Mouse (Mus musculus) cerebellum, adult 18-20 months (tissue): ENCODE data around the gene Timm23.
"Not testable (repeated sequence)": the region's sequence is repeated elsewhere in the genome, so short reads cannot be mapped to it uniquely, and the experiment has no call there.

Experiments used
- DNase-seq, 2 experiments: peaks; one replicate each; pipeline ENCODE4 v3.0.0; 2021

The Timm23 gene

GRCm38 (mm10) chr14:32201791-32202451, at the start of gene Timm23, which contains the start of gene Parg:
Timm23 (minus strand) TSS chr14:32201898.
Parg (plus strand) TSS chr14:32201949.
- peak; percentile 90 to 91 for DNase-seq

DNA sequence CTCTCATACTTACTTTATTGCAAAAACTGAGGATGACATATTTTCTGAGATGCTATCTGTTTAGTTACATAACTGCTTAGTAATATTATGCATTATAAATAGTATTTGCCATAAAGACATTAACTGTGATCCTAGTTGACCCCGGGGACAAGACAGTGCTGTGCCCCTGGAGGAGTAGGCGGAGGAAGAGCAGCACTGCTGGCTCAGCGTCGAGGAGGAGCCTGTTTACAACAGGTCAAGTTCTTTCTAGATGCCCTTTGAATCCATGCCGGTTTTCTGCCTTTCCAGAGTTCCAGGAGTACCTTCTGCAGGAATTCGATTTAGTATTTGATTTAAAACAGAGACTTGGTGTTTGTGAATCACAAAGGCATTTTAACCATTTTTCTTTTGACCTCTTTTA, 47.9 kb upstream of the Timm23 start:
- no peak for DNase-seq

DNA sequence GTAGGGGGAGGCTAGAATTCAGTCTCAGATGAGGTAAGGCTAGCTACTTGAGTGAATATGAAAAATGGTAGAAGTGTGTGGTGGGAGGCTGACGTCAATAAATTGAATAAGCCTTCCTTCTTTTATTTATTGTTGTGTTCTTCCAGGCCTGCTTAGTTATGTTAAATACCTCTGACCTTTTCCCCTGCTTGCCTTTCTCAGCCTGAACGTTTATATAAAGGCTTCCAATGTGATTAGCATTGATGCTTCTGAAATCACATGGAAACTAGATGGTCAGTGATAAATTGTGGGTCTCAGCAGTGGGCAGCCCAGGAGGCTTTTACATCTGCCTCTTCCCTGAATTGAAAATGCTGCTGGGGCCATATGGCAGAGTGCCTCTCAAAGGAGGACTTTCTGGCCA, 44.3 kb upstream of the Timm23 start:
- DNase-seq = no peak

DNA sequence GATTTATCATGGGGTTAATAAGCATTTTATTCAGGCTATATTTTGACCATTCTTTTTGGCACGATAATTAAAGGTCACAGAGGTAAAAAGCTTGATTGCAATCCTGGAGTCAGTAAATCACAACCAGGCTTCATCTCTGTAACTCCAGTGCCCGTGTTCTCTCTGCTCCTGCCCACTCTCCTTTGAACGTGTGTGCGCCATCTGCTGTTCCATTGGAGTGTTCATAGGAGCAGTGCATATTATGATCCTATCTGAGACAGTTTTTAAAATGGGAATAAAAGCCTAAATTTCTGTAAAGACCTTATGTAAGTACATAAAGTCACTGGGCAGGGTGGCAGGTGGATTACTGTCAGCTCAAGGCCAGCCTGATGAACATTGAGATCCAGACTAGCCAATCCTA, 40.7 kb upstream of the Timm23 start:
- no peak for DNase-seq

DNA sequence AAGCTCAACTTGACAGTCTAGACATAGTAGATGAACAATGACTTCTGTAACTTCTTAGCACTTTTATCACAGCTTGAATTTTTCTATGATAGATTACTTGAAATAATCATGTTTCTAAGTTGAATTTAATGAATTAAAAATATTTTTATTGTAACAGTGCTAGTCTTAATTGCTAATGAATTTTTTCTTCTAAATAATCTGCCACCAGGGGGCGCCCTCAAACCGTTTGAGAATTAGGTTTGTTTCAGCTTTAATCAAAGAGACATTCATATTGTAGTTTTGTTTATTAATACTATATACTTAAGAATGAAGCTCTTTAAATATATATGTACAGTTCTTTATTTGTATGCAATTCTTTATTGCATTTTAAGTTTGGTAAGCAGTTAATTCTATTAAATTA, 27.3 kb upstream of the Timm23 start:
- peak; percentile 46 to 70 for DNase-seq

- DNase-seq = no peak
These were observed 24.9 kb upstream of the Timm23 start for GRCm38 (mm10) chr14:32226601-32227000.

GRCm38 (mm10) chr14:32201354-32201753, 344 bp downstream of the Timm23 start:
- DNase-seq = no peak

- not testable (repeated sequence) for DNase-seq
These were observed 8.1 kb downstream of the Timm23 start for GRCm38 (mm10) chr14:32193557-32193956.

DNA sequence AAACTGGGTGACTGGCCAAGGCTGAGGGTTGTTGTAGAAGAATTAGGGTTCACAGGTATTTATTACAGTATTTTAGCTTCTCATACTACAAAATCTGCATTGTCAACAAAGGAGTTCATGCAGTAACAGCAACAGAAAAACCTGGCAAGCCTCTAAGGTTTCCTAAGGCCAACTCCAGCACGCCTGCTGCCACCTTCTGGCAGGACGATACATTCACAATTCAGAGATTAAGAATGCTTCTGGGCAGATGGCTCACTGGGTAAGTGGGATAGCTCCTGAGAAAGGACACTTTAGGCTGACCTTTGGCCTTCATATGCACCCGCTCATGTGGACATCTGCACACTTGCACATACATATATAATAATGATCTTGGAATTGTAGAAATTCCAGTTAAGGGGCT, 9.3 kb downstream of the Timm23 start:
- DNase-seq = peak; percentile 63 to 68

DNA sequence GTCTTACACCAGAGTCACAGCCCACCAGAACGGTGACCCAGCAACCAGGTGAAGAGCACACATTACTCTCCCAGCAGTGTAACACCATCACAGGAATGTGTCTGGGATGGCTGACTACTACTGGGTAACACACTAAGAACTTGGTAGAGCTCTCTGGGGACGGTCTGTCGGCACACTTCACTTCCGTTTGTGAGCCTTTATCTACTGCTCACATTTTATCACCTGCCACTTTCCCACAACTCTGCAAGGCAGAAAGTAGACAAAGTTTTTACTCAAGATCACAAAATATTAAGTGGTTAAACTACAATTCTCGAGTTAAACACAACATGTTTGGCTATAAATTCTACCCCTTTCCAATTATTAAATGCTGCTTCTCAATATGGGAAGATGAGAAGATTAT, 9.8 kb downstream of the Timm23 start:
- DNase-seq = no peak

DNA sequence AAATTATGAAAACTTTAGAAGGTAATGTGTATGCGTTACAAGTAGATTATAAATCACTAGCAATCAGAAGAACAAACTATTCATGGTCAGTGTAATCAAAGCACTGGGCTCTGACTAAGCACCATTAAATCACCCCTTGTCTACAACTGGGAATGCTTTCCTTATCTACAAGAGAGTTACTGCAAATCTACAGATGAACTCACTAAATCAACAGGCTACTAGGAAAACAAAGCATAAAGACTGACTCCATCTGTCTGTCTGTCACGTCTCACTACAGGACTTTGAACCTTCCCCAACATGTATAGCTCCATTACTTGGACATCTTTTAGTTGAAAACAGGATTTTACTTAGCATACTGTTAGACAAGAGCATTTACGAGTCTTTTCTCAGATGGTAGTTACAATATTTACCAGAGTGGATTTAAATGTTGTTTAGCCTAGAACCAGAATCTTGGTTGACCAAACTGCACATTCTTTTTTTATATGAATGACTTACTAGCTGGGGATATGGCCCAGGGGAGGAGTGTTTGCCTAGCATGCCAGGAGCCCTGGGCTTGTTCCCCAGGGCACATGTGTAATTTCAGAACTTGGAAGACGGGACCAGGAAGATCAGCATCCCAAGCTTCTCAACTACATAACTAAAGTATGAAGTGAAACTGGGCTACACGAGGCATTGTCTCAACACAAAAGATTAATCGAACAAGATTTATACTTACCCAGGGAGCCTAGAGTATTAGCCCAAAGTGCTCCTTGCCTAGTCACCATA, 10.9 kb downstream of the Timm23 start:
- no peak for DNase-seq

GRCm38 (mm10) chr14:32183846-32184245, 17.9 kb downstream of the Timm23 start:
- DNase-seq = no peak

DNA sequence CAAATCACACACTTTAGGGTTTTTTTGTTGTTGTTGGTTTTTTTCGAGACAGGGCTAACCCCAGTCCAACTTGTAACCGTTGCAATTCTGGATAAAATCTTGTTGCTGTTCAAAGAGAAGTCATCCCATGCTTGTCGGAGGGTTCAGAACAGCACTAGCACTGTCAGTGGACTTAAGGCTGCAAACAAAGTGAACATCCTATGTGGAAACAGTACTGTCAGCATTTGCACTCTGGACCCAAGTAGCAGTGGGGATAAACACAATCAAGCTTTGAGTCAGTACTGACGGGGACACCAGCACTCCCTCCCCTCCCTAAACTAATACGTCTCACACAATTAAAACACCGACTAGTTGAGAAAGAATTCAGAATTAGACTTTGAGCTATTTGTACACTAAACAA, 20.8 kb downstream of the Timm23 start:
- DNase-seq = no peak

DNA sequence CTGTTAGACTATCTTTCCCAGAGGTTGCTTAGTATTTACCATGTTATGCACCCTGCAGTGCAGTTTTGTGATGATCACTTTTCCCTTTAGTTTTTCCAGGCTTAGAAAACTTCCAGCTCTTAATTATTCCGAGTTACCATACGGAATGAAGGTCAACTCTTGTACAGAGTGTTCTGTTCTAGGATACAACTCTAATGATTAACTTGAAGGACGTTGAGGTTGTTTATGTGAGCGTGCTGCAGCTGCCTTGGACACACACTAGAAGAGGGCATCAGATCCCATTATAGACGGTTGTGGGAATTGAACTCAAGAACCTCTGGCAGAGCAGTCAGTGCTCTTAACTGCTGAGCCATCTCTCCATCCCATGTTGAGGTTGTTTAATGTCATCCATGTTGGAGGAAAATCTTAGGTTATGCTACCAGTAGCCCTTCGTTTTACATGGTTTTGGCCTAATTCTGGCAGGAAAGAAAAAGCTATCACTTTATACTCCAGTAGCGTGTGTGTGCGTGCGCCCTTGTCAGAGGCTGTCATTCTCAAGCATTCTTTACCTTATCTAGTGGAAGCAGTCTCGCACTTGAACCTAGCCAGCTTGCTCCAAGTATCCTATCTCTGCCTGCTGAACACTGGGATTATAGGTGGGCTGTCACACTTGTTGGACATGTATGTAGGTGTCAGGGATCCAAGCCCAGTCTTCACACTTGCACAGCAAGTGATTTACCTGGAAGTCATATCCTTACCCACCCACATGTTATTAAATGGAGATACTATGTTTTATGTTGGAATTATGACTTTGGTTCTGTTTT, 22.1 kb downstream of the Timm23 start:
- DNase-seq = no peak

- DNase-seq = not testable (repeated sequence)
These were observed 25.1 kb downstream of the Timm23 start for GRCm38 (mm10) chr14:32176590-32176989.

GRCm38 (mm10) chr14:32175310-32175709, 26.4 kb downstream of the Timm23 start:
- DNase-seq = no peak

GRCm38 (mm10) chr14:32170137-32170536, 31.6 kb downstream of the Timm23 start:
- no peak for DNase-seq

- DNase-seq = no peak
These were observed 33.0 kb downstream of the Timm23 start for GRCm38 (mm10) chr14:32168653-32169231.

DNA sequence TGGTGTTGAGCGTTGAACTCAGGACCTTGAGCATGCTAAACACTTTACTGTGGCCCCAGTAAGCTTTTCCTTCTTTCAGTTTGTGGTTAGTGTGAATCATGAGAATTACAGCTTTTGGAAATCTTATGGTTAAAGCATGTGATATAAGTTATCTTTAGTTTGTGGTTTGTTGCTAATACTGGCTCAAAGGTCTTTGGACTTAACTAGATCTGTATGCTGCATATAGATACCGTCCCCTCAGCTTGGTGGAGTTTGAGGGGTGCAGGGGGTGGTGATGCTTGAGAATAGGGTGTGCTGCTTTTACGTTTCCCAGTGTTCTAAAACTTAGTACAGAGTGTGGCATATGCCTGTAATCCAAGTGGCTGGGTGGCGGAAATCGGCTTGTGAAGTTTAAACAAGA, 34.4 kb downstream of the Timm23 start:
- no peak for DNase-seq

- no peak for DNase-seq
These were observed 34.9 kb downstream of the Timm23 start for GRCm38 (mm10) chr14:32166840-32167239.

GRCm38 (mm10) chr14:32166062-32166441, 35.6 kb downstream of the Timm23 start:
- no peak for DNase-seq

DNA sequence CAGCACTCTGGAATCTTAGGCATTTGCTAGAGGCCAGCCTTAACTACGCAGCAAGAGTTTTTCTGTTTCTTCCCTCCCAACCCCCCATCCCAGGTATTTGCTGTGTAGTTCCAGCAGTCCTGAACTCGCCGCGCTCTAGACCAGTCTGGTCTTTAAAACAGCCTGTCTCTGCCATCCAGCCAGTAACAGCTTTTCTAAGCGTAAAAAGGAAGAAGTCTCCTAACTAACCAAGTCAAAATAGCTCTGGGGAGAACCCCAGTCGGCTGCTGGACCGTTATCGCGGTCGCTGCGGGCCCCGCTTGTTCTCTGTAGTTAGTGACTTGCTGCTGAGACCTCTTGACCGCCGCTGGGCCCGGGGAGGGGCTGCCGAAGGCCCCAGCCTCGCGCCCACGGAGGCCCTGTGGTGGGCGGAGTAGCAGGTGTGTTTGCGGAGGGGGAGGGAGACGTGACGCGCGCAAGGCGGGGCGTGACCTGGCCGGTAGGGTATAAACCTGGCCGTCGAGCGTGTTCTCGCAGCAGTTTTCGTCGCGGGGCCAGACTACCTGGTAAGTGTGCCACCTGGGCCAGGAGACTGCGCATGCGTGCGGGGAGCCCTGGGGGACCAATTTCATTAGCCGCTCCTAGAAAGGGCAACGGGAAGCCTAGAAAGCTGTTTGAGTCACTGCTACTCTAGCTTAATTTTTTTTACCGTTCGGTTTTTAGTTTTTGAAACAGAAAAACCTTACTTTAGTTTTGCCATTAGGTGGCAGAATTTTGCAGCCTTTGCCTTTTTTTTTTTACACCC, 36.2 kb downstream of the Timm23 start:
- DNase-seq = peak; percentile 89 to 90
